Mouse (Mus musculus) kidney, adult 2 months (tissue): Measurements from ENCODE around the gene Slc25a43.

Experiments used
- CTCF ChIP-seq: fragments of 200-500 bp; conservative IDR thresholded peaks from 2 replicates; pipeline ENCODE4 v1.5.1; 2011; ENCODE audit warnings: low read depth, mild to moderate bottlenecking, control low read depth, low read length, moderate library complexity, mixed read lengths; ENCODE audit not compliant: insufficient read depth, insufficient read length
- POLR2A ChIP-seq: fragments of 200-500 bp; IDR thresholded peaks from one replicate; pipeline ENCODE4 v1.6.1; 2011; ENCODE audit warnings: low read depth, low read length, control low read depth

GRCm38 (mm10) chrX:36767386-36767785 is 23.9 kb downstream of the Slc25a43 start:
- no peak for TF ChIP-seq CTCF
- TF ChIP-seq POLR2A: no peak
